Mouse (Mus musculus) erythroid progenitor cell, adult 5-6 weeks (primary cell): ENCODE results near the gene Mthfd2. TPM values are rescaled to one million over a fixed set of nuclear protein-coding genes. Genes with fewer than 3 reads are reported as not detected.

ENCODE experiments used
- ATAC-seq: replicated peaks from 2 replicates; pipeline ENCODE4 v1.8.0; 2016; ENCODE audit warnings: moderate number of reproducible peaks, mild to moderate bottlenecking, moderate TSS enrichment, inconsistent platforms; ENCODE audit not compliant: poor library complexity, low FRiP score, severe bottlenecking
- total RNA-seq, 2 experiments: library from RNA; stranded (forward) in 1 of 2; stranded (reverse) in 1 of 2; fragments of 150-400 nt in 1 of 2; fragments of 186-747, 209-891 nt in 1 of 2; gene quantifications; 2 replicates each; pipeline versions ENCODE4 v1.2.3 to v1.2.4; 2015 to 2017; ENCODE audit warnings: low replicate concordance in 2 of 2

Mthfd2 gene
- total RNA-seq, 2 experiments from 2014 or later: 34.8 to 37.2 TPM

DNA sequence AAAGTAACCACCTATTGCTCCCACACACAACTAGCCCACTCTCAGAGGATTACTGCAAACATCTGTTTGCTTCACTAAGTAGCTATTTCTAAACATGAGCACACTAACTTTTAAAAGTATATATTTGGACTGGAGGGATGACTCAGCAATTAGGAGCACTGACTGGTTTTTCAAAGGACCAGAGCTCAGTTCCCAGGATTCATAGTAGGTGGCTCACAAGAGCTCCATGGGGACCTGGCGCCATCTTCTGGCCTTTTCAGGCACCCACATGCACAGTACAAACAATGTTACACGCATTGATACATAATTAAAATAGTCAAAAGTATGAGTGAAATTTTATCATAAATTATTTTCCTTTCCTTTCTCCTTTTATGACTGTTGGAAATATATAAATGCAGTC lies 46.8 kb downstream of the Mthfd2 start:
- no peak for ATAC-seq

DNA sequence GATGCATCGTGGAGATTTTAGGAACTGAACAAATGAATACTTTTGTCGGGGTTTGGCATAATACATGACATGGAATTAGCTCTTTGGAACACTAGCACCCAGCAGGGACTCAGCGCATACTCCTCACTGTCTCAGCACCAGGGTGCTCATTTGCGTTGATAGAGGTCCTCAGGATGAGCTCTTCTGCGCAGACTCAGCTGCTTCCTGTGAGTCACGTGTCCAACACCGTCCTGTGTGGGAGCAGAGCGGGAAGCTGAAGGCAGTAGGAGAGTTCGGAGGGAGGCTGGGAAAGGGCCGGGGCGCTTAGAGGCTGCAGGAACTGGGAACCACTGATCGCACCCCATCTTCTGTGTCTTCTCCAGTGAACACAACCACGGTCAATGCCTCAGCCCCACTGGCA lies 48.6 kb downstream of the Mthfd2 start:
- ATAC-seq: no peak

DNA sequence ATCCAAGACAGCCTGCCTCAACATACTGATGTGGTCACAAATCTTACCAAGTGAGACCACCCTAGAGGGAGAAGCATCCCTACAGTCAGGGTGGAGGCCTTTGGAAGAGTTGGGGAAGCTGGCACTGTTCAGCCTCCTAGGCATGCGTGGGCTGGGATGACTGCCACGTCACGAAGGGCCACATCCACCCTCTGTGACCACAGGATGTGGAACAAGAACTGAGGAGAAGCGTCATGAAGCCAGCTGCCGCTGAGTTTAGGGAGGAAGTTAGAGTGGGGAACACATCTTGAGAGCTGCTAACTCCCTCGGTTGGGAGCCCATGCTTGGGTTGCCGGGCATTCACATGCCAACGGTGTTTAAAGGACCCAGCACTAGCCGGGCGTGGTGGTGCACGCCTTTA lies 52.0 kb downstream of the Mthfd2 start:
- no peak for ATAC-seq

DNA sequence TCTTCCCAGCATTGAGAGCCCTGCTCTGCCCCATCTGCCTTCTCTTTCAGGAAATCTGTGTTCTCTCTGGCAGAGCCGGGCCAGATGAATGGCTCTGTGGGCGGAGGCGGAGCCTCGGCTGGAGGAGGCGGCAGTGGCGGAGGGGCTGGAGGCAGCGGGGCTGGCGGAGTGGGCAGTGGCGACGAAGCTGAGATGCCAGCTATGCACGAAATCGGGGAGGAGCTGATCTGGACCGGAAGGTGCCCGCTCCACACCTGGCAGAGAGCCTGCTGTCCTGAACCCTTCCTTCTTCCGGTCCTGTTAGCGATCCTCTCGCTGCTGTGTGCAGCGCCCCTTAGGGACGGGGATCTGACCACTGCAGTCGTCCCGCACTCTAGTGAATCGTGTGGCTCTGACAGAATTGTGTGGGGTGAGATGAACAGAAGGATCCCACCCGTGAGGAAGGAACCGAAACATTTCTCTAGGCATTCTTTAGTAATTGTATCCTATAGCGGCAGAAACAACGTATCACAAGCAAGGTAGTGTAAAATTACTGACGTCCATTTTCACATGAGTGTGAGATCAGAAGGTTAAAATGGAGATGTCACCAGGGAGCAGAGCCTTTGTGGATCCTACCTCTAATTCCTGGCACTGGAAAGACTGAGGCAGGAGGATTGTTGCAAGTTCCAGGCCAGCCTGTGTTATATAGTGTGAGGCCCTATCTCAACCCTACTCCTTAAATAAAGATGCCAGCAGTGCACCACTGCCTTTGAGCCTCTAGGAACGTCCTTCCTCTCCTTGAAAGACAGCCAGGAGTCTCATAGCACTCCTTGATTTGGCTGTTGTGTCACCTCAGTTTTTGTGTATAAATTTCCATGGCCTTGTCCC lies 57.3 kb downstream of the Mthfd2 start:
- 0 out of 2 replicates have a peak, but pooled peaks have one; percentile 44 for ATAC-seq

DNA sequence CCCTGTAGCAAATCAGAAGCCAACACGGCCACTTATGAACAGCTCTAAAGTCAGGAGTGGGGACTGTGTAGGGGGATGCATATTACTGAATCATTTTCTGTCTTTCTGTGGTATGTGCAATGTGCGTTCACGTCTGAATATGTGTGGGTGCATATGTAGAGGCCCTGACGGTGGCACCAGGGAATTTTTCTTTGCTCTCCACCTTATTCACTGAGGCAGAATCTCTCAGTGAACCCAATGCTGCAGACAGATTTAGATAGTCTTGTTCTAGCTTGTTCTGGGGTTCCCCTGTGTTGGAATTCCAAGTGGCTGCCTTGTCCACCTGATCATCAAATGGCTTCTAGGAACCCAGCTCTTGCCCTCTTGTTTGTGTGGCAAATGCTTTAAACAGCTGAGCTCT lies 58.1 kb downstream of the Mthfd2 start:
- no peak for ATAC-seq

DNA sequence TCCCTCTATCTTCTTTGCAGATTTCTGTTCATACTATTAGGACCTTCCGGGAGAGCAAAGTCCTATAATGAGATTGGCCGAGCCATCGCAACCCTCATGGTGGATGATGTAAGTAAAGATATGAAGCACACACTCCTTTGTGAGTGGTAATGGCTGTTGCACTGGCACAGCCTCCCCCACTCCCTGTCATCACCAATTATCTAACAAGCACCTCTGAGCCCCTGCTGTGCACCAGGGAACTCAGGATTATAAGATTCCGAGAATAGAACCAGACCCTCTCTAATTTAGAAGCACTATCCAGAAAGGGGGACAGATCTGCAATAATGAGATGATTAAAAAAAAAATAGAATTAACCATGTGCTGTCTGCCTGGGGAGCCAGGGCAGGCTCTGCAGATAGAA lies 60.1 kb downstream of the Mthfd2 start:
- no peak for ATAC-seq

DNA sequence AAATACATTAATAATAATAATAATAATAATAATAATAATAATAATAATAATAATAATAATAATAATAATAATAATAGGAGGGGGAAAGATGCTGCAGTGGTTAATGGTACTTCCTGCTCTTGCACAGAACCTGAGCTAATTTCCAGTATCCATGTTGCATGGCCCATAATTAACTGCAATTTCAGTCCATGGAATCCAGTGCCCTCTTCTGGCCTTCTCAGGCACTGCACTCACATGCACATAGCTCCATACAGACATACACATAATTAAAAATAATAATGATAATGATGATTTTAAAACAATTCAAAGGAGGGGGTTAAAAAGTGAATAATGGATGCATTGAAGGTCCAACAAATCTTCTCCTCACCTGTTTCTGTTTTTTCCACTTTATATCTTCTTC lies 60.5 kb downstream of the Mthfd2 start:
- ATAC-seq: no peak

DNA sequence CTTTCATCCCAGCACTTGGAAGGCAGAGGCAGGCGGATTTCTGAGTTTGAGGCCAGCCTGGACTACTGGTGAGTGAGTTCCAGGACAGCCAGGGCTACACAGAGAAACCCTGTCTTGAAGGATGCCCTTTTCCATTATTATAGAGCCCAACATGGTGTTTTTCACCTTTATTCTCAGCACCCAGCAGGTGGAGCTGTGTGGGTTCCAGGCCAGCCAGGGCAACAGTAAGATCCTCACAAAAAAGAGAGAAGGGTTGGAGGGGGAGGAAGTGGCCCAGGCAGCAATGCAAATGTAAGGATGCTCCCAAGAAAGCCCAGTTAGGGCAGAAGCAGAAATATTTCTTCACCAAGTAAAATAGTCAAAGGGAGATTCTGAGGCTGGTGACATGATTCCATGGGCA lies 61.2 kb downstream of the Mthfd2 start:
- ATAC-seq: no peak

Other genes starting within 250 kb of the Mthfd2 start
- gene Pcgf1, start 248.0 kb downstream of the Mthfd2 start, total RNA-seq (2015; ENCODE audit: low replicate concordance): 49.5 and 81.1 TPM in 2 replicates
- 7.6 and 21.1 TPM in 2 replicates for gene Pcgf1, start 248.0 kb downstream of the Mthfd2 start, total RNA-seq (2017; ENCODE audit: low replicate concordance)
- gene Lbx2, start 239.5 kb downstream of the Mthfd2 start, total RNA-seq (2015; ENCODE audit: low replicate concordance): not detected in 2 replicates
- not detected in 2 replicates for gene Lbx2, start 239.5 kb downstream of the Mthfd2 start, total RNA-seq (2017; ENCODE audit: low replicate concordance)
- gene Ccdc142, start 224.3 kb downstream of the Mthfd2 start, total RNA-seq (2015; ENCODE audit: low replicate concordance): 1.1 TPM in 1 of 2 replicates, not detected in the other
- 3.7 TPM in 1 of 2 replicates, not detected in the other for gene Ccdc142, start 224.3 kb downstream of the Mthfd2 start, total RNA-seq (2017; ENCODE audit: low replicate concordance)
- 2.9 TPM in 1 of 2 replicates, not detected in the other for gene Gm42688, start 224.3 kb downstream of the Mthfd2 start, total RNA-seq (2015; ENCODE audit: low replicate concordance)
- 1.1 and 3.5 TPM in 2 replicates for gene Gm42688, start 224.3 kb downstream of the Mthfd2 start, total RNA-seq (2017; ENCODE audit: low replicate concordance)
- 49.5 and 61.6 TPM in 2 replicates for gene Mrpl53, start 216.9 kb downstream of the Mthfd2 start, total RNA-seq (2015; ENCODE audit: low replicate concordance)
- 36.2 and 38.0 TPM in 2 replicates for gene Mrpl53, start 216.9 kb downstream of the Mthfd2 start, total RNA-seq (2017; ENCODE audit: low replicate concordance)
- gene Mogs, start 210.4 kb downstream of the Mthfd2 start, total RNA-seq (2015; ENCODE audit: low replicate concordance): 4.6 and 14.4 TPM in 2 replicates
- 13.1 and 17.1 TPM in 2 replicates for gene Mogs, start 210.4 kb downstream of the Mthfd2 start, total RNA-seq (2017; ENCODE audit: low replicate concordance)
- gene Wbp1, start 204.3 kb downstream of the Mthfd2 start, total RNA-seq (2015; ENCODE audit: low replicate concordance): 42.3 and 48.7 TPM in 2 replicates
- gene Wbp1, start 204.3 kb downstream of the Mthfd2 start, total RNA-seq (2017; ENCODE audit: low replicate concordance): 77.9 and 83.6 TPM in 2 replicates
- gene Ino80b, start 200.5 kb downstream of the Mthfd2 start, total RNA-seq (2015; ENCODE audit: low replicate concordance): 5.8 and 7.5 TPM in 2 replicates
- 7.4 and 24.1 TPM in 2 replicates for gene Ino80b, start 200.5 kb downstream of the Mthfd2 start, total RNA-seq (2017; ENCODE audit: low replicate concordance)
- not detected in 2 replicates for gene Rtkn, start 190.4 kb downstream of the Mthfd2 start, total RNA-seq (2015; ENCODE audit: low replicate concordance)
- 0.30 TPM in 1 of 2 replicates, not detected in the other for gene Rtkn, start 190.4 kb downstream of the Mthfd2 start, total RNA-seq (2017; ENCODE audit: low replicate concordance)
- gene Wdr54, start 169.5 kb downstream of the Mthfd2 start, total RNA-seq (2015; ENCODE audit: low replicate concordance): not detected in 2 replicates
- gene Wdr54, start 169.5 kb downstream of the Mthfd2 start, total RNA-seq (2017; ENCODE audit: low replicate concordance): not detected in 2 replicates
- gene 1700003E16Rik, start 169.5 kb downstream of the Mthfd2 start, total RNA-seq (2015; ENCODE audit: low replicate concordance): not detected in 2 replicates
- not detected in 2 replicates for gene 1700003E16Rik, start 169.5 kb downstream of the Mthfd2 start, total RNA-seq (2017; ENCODE audit: low replicate concordance)
- 27.7 and 33.5 TPM in 2 replicates for gene Dctn1, start 160.0 kb downstream of the Mthfd2 start, total RNA-seq (2015; ENCODE audit: low replicate concordance)
- gene Dctn1, start 160.0 kb downstream of the Mthfd2 start, total RNA-seq (2017; ENCODE audit: low replicate concordance): 74.6 and 104 TPM in 2 replicates
- gene Slc4a5, start 106.1 kb downstream of the Mthfd2 start, total RNA-seq (2015; ENCODE audit: low replicate concordance): not detected in 2 replicates
- gene Slc4a5, start 106.1 kb downstream of the Mthfd2 start, total RNA-seq (2017; ENCODE audit: low replicate concordance): 0.39 TPM in 1 of 2 replicates, not detected in the other
- gene Mob1a, start 108 bp upstream of the Mthfd2 start, total RNA-seq (2015; ENCODE audit: low replicate concordance): 94.3 and 94.8 TPM in 2 replicates
- 88.7 and 102 TPM in 2 replicates for gene Mob1a, start 108 bp upstream of the Mthfd2 start, total RNA-seq (2017; ENCODE audit: low replicate concordance)
- 187 and 245 TPM in 2 replicates for gene Bola3, start 23.2 kb upstream of the Mthfd2 start, total RNA-seq (2015; ENCODE audit: low replicate concordance)
- gene Bola3, start 23.2 kb upstream of the Mthfd2 start, total RNA-seq (2017; ENCODE audit: low replicate concordance): 109 and 149 TPM in 2 replicates
- 33.5 and 46.5 TPM in 2 replicates for gene Tet3, start 133.2 kb upstream of the Mthfd2 start, total RNA-seq (2015; ENCODE audit: low replicate concordance)
- 28.2 and 32.9 TPM in 2 replicates for gene Tet3, start 133.2 kb upstream of the Mthfd2 start, total RNA-seq (2017; ENCODE audit: low replicate concordance)
- gene Dguok, start 181.1 kb upstream of the Mthfd2 start, total RNA-seq (2015; ENCODE audit: low replicate concordance): 26.0 and 58.4 TPM in 2 replicates
- gene Dguok, start 181.1 kb upstream of the Mthfd2 start, total RNA-seq (2017; ENCODE audit: low replicate concordance): 25.1 and 27.7 TPM in 2 replicates
- not detected in 2 replicates for gene Actg2, start 210.4 kb upstream of the Mthfd2 start, total RNA-seq (2015; ENCODE audit: low replicate concordance)
- gene Actg2, start 210.4 kb upstream of the Mthfd2 start, total RNA-seq (2017; ENCODE audit: low replicate concordance): not detected in 2 replicates
- 10.5 and 13.3 TPM in 2 replicates for gene Stambp, start 246.8 kb upstream of the Mthfd2 start, total RNA-seq (2015; ENCODE audit: low replicate concordance)
- gene Stambp, start 246.8 kb upstream of the Mthfd2 start, total RNA-seq (2017; ENCODE audit: low replicate concordance): 1.0 and 9.7 TPM in 2 replicates